Mouse (Mus musculus): ENCODE data around the gene 0610040J01Rik.
"Not testable (repeated sequence)": the region's sequence is repeated elsewhere in the genome, so short reads cannot be mapped to it uniquely, and the experiment has no call there.

Gene 0610040J01Rik

GRCm38 (mm10) chr5:63828380-63829185 is 16.4 kb downstream of the 0610040J01Rik start:
- DNase-seq (ENCODE audit: low spot score), result no peak

DNA sequence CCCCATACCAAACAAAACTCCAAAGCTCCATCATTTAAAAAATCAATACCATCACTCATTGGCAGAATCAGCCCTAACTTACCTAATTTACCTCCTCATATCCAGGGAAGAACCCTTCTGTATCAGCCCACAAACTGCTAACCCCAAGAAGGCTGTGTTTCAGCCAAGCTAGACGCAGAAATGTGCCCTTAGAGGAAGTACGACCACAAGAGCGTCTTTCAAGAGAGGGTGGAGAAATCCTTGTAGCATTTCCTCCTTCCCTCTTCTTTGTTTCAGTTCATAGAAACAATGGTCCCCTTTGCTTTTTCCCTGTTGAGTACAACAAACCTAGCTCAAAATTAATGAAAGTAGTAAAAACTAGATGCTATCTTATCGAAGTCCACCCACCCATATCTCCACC is 18.9 kb downstream of the 0610040J01Rik start:
- no peak for DNase-seq (ENCODE audit: low spot score)

GRCm38 (mm10) chr5:63833955-63834354 is 21.8 kb downstream of the 0610040J01Rik start:
- DNase-seq (ENCODE audit: low spot score), result no peak

DNA sequence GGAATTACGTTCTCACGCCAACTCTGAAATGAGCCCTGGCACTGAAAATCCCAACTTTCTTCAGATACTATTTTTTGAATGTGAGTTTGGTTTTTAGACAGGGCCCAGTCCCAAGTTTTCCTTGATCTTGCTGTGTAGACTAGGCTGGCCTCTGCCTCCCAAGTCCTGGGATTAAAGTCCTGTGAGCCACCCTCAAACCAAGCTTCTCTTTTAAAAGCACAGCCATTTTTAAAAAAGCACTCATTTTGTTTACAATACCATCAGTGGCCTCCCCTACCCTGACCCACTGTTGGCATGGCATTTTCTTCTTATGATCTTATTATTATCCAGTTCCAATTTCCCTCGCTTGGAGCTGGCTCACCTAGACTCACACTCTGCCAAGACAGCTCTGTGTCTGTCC is 22.3 kb downstream of the 0610040J01Rik start:
- DNase-seq (ENCODE audit: low spot score), result no peak

DNA sequence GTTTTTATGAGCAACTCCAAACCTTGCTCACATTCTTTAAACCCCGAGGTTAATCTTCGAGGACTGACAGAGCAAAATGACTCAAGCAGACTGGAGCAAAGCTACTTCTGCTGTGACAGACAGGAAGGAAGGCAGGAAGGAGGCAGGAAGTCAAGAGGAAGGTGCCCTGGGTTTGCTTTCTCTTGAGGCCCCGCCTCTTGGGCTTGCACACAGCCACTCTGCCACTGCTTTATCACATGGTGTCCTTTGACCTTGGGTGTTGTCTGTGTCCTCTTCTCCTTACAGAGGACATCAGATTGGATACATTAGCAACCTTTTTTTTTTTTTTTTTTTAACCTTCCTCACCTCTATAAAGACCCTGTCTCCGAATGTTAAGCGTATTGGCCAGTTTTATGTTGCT is 25.0 kb downstream of the 0610040J01Rik start:
- no peak for DNase-seq (ENCODE audit: low spot score)

DNA sequence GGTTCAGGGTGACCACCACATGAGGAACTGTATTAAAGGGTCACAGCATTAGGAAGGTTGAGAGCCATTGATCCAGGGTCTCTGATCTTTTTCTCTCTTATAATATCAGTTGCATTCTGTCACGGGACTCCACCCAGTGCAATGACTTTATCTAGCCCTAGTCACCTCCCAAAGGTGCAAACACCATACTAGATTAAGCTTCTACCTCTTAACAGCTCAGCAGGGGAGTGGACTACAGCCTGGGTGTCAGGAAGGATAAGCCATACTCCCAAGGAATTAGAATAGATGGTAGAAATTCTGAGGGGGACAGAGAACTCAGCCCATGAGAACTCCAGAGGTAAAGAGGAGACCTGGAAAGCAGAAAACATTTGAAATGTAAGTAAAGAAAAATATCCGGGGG is 25.7 kb downstream of the 0610040J01Rik start:
- no peak for DNase-seq (ENCODE audit: low spot score)

- no peak for DNase-seq (ENCODE audit: low spot score)
Measured at GRCm38 (mm10) chr5:63839801-63840416, 27.7 kb downstream of the 0610040J01Rik start.

DNA sequence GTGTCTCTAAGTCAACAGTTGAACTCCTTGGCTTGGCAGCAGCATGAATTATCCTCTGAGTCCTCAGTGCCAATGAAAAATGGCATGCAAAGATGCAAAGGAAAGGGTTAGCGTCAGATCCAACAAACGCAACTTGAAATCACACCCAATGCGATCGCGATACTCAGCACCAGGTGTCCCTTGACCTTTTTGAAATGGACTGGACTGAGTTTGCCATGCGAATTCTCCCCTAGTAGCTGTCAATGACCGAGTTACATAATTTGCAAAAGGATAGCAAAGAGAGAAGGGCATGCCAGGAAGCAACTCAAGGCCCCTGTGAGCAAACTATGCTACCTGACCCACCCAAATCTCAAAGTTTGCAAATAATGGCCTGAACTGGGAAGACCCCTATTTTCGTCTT is 34.9 kb downstream of the 0610040J01Rik start:
- DNase-seq (ENCODE audit: low spot score), result no peak

DNA sequence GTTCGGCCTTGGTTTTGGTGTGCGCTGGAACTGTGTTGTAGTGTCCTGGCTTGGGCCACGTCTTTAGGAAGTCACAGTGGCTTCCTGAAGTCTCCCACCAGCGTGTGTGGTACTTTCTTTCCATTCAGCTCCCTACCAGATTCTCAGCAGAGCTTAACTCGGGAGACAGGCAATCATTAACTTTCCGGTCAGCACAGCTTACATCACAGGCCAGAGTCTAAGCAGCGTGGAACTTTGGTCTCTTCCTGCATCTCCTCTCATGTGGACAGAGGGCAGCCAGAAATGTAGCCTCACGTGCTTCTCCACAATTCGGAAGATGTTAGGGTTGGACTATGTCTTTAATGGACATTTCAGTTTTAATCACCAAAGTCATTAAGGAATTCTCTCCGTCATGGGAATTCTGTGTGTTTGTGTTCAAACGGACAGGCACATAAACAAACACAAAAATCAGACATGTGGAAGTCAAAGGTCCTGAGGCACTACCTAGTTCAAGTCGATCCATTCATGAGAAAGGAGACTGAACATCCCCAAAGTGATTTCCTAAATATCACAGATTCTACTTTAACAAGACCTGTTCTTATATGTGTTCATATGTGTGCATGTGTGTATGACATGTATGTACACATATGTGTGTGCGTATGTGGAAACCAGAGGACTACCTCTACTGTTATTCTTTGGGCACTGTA is 35.5 kb downstream of the 0610040J01Rik start:
- no peak for DNase-seq (ENCODE audit: low spot score)

DNA sequence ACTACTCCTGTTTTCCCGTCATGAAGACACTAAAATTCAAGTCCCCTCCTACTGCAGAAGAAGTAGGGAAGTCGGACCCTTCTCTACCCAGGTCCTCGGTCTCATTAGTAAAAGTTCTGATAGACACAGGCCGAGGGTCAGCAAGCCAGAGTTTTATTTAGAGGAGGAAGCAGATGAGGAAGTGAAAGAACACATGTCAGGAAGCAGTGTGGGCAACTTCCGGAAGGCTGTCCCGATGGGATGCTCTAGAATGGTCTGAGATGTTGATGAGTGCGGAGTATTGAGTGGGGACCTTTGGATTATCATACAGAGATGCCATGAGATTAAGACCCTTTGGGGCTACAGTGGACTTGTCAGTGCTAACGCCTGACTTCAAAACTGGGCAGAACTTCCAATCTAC is 46.7 kb downstream of the 0610040J01Rik start:
- no peak for DNase-seq (ENCODE audit: low spot score)

DNA sequence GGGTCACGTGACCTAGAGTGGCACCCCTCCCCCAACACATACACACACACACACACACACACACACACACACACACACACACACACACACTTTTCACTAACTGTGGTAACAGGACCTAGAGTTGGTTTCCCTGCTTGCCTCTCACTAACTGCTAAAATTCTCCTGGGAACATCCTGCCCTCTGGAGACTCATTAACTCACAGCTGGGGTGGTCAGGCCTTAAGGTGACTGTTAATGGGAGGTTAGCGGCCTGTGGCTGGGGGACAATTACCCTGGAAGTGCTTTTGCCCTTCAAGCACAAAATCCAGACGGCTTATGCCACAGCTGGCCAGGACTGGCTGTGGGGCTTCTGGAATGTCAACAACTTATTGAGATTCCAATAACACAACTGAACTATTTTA is 55.3 kb downstream of the 0610040J01Rik start:
- DNase-seq (ENCODE audit: low spot score), result no peak

GRCm38 (mm10) chr5:63872176-63872932 is 60.2 kb downstream of the 0610040J01Rik start:
- no peak for DNase-seq (ENCODE audit: low spot score)

DNA sequence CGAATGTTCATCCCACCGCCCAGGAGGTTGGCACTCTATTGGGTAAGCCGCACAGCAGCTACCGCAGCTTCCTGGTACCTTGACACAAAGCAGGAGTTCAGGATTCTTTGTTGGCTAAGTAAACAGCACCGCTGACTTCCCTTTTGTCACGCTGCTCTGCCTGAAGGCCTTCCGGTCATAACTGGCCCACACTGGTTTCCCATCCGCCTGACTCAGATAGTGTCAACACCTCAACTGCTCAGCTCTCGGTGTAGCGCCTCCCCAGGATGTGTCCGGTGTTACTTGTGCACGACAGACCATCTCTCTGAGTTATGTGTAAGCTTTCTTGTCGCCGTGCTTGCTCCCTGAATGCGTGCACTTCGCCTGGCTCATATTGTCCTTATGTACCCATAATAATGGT is 62.7 kb downstream of the 0610040J01Rik start:
- no peak for DNase-seq (ENCODE audit: low spot score)

- no peak for DNase-seq (ENCODE audit: low spot score)
Measured at GRCm38 (mm10) chr5:63876081-63876480, 63.9 kb downstream of the 0610040J01Rik start.

GRCm38 (mm10) chr5:63879026-63879425 is 66.9 kb downstream of the 0610040J01Rik start:
- no peak for DNase-seq (ENCODE audit: low spot score)

GRCm38 (mm10) chr5:63886292-63886691 is 74.1 kb downstream of the 0610040J01Rik start:
- DNase-seq (ENCODE audit: low spot score), result no peak

- no peak for DNase-seq (ENCODE audit: low spot score)
Measured at GRCm38 (mm10) chr5:63886709-63887108, 74.5 kb downstream of the 0610040J01Rik start.

DNA sequence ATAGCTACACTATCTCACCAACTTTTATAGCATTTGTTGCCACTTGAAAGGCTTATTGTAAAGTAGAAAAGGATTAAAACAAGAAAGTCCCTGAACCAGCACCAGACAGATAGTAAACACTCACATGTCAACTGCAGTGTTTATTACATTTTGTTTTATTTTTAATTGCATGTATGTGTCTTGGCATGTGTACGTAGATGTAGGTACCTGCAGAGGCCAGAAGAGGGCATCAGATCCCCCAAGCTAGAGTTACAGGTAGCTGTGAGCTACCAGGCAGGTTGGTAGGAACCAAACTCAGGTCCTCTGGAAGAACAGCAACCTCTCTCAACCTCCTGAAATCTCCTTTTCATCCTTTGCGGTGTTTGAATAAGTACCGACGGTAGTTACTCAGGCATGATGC is 74.9 kb downstream of the 0610040J01Rik start:
- no peak for DNase-seq (ENCODE audit: low spot score)

- no peak for DNase-seq (ENCODE audit: low spot score)
Measured at GRCm38 (mm10) chr5:63891241-63891640, 79.1 kb downstream of the 0610040J01Rik start.

DNA sequence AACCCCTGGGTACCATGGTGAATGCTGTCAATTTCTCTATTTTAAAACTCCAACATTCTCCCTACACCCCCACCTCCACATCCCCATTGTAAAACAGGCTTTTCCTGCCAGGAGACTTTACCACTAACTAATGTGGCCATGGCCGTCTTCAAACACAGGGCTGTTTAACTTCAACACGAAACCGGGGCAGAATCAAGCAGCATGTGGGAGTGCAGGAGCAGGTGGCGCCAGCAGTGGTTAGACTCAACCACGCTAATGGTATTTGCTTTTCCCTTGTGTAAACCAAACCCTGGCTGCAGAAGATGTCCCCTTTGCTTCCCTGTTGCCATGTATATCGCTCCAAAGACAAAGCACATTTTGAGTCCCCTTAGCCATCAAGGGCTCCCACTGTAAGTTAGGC is 79.7 kb downstream of the 0610040J01Rik start:
- no peak for DNase-seq (ENCODE audit: low spot score)

DNA sequence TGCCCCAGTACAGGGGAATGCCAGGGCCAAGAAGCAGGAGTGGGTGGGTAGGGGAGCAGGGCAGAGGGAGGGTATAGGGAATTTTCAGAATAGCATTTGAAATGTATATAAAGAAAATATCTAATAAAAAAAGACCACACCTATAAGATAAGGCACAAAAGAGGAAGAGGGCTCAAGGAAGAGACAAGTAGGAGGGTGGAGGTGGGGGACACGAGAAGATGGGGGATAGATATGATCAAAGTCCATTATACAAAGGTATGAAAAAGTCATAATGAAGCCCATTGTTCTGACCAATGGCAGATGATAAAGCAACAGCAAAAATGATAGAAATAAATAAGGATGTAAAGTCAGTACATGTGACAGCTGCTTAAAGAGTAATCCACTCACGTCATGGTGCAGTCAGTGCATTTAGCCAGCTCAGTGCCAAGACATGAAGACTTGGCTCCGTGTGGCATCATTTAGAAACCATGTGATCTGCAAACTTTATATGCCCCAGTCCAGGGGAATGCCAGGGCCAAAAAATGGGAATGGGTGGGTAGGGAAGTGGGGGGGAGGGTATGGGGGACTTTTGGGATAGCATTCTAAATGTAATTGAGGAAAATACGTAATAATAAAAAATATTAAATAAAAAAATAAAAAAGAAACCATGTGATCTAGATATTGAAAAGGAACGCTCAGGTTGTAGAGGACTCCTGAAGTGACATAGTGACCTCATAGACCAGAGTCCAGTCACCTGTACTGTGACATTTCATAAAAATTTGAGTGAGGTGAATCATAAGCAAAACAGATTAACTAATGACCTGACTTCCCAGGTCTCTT is 85.0 kb downstream of the 0610040J01Rik start:
- DNase-seq (ENCODE audit: low spot score), result not testable (repeated sequence)

GRCm38 (mm10) chr5:63897820-63898110 is 85.6 kb downstream of the 0610040J01Rik start:
- DNase-seq (ENCODE audit: low spot score), result no peak
